Mouse (Mus musculus) E14TG2a.4 (cell line): ENCODE data around the gene Stac2.

Source experiments
- CTCF ChIP-seq: conservative IDR thresholded peaks from 2 replicates; pipeline ENCODE4 v1.5.1; 2014; ENCODE audit warnings: low read length
- POU5F1 ChIP-seq: IDR thresholded peaks from 2 replicates; pipeline ENCODE4 v1.6.1; 2014; ENCODE audit warnings: low read length, borderline replicate concordance

- TF ChIP-seq CTCF (no peak), POU5F1 (no peak)
Measured at GRCm38 (mm10) chr11:98061904-98062562, 8.8 kb upstream of the Stac2 start.
